Mouse (Mus musculus) liver, adult 2 months (tissue): ENCODE results near the gene Pvalb.

ENCODE experiments used
- CTCF ChIP-seq: fragments of 200-500 bp; IDR thresholded peaks from 2 replicates; pipeline ENCODE4 v1.5.1; 2011; ENCODE audit warnings: low read depth, low read length, control low read depth
- POLR2A ChIP-seq: fragments of 200-500 bp; IDR thresholded peaks from 2 replicates; pipeline ENCODE4 v1.6.1; 2011; ENCODE audit warnings: low read length, control low read depth; ENCODE audit not compliant: insufficient read depth; ENCODE audit errors: extremely low read depth

- TF ChIP-seq CTCF = no peak
- TF ChIP-seq POLR2A = no peak
These were observed 40.2 kb upstream of the Pvalb start for GRCm38 (mm10) chr15:78246143-78247116.
